Mouse (Mus musculus) A20 (cell line): ENCODE measurements at regions not wholly inside any gene's neighbourhood (a gene's known extent, or its start where the extent isn't known, plus 50 kb on each side); places are given as distances from the start of the nearest gene placed in this dataset.

Experiments
- DNase-seq: peaks from one replicate; pipeline ENCODE4 v3.0.0-alpha.2; 2011; ENCODE audit warnings: low read depth, low spot score

- no peak for DNase-seq
Measured at GRCm38 (mm10) chr16:86368449-86368848, 466.8 kb upstream of the Adamts5 start.

- DNase-seq = no peak
Measured at GRCm38 (mm10) chr16:86366197-86366596, 464.6 kb upstream of the Adamts5 start.

GRCm38 (mm10) chr16:86361099-86361498 is 459.5 kb upstream of the Adamts5 start:
- DNase-seq = no peak

- no peak for DNase-seq
Measured at GRCm38 (mm10) chr16:86355036-86355435, 453.4 kb upstream of the Adamts5 start.

GRCm38 (mm10) chr16:86347753-86348152 is 446.1 kb upstream of the Adamts5 start:
- no peak for DNase-seq

- DNase-seq = no peak
Measured at GRCm38 (mm10) chr16:86346916-86347315, 445.3 kb upstream of the Adamts5 start.

GRCm38 (mm10) chr16:86340311-86340710 is 438.7 kb upstream of the Adamts5 start:
- no peak for DNase-seq

GRCm38 (mm10) chr16:86325406-86325805 is 423.8 kb upstream of the Adamts5 start:
- no peak for DNase-seq

- no peak for DNase-seq
Measured at GRCm38 (mm10) chr16:86318898-86319297, 417.3 kb upstream of the Adamts5 start.

GRCm38 (mm10) chr16:86309696-86310095 is 408.1 kb upstream of the Adamts5 start:
- no peak for DNase-seq

- no peak for DNase-seq
Measured at GRCm38 (mm10) chr16:86303869-86304268, 402.2 kb upstream of the Adamts5 start.

- DNase-seq = peak; percentile 1
Measured at GRCm38 (mm10) chr16:86302451-86303145, 401.0 kb upstream of the Adamts5 start.

- no peak for DNase-seq
Measured at GRCm38 (mm10) chr16:86294436-86294835, 392.8 kb upstream of the Adamts5 start.

GRCm38 (mm10) chr16:86281326-86281725 is 379.7 kb upstream of the Adamts5 start:
- DNase-seq = no peak

GRCm38 (mm10) chr16:86277031-86277430 is 375.4 kb upstream of the Adamts5 start:
- no peak for DNase-seq

GRCm38 (mm10) chr16:86261612-86262011 is 360.0 kb upstream of the Adamts5 start:
- no peak for DNase-seq

GRCm38 (mm10) chr16:86252630-86253029 is 351.0 kb upstream of the Adamts5 start:
- no peak for DNase-seq

GRCm38 (mm10) chr16:86250021-86250420 is 348.4 kb upstream of the Adamts5 start:
- no peak for DNase-seq

- no peak for DNase-seq
Measured at GRCm38 (mm10) chr16:86244191-86244590, 342.6 kb upstream of the Adamts5 start.

- DNase-seq = no peak
Measured at GRCm38 (mm10) chr16:86242766-86243510, 341.3 kb upstream of the Adamts5 start.

GRCm38 (mm10) chr16:86222997-86223396 is 321.4 kb upstream of the Adamts5 start:
- DNase-seq = no peak

- no peak for DNase-seq
Measured at GRCm38 (mm10) chr16:86210547-86210946, 308.9 kb upstream of the Adamts5 start.

- no peak for DNase-seq
Measured at GRCm38 (mm10) chr16:86209319-86209718, 307.7 kb upstream of the Adamts5 start.
